Mouse (Mus musculus): Measurements from ENCODE around the gene Dyrk1a.

DNA sequence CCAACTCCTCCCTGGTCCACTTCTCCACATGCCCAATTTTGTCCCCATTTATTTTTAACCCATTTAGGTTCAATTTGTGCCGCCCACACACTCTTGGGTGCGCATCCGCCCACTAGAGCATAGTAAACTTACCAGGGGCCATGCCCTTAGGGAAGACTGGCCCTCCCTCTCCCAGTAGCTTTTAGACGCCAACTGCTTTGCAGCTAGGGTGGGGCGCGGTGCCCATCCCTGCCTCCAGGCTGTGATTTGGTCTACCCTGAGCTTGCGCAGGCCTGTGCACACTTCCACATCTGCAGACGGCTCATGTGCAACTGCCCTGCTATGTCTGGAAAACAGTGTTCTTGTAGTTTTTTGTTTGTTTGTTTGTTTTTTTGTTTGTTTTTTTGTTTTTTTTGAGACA lies 26.9 kb upstream of the Dyrk1a start:
- TF ChIP-seq CTCF (IDR thresholded peaks at IDR 0.05; ENCODE audit: control insufficient read depth, insufficient read depth, low read length) (no peak), POLR2A (IDR thresholded peaks at IDR 0.05; ENCODE audit: borderline replicate concordance, control insufficient read depth, low read depth, low read length) (no peak)
